Mouse (Mus musculus): Measurements from ENCODE around the gene Col4a3bp.
A peak's percentile ranks its signal among the peaks of the same experiment; 100 is the strongest.

The Col4a3bp gene

GRCm38 (mm10) chr13:96542081-96542889 is at the start of gene Col4a3bp, which contains the start of gene Polk:
Col4a3bp (plus strand) TSS chr13:96542618.
Polk (minus strand) TSS chr13:96542579.
- DNase-seq: peak; percentile 96 to 98

DNA sequence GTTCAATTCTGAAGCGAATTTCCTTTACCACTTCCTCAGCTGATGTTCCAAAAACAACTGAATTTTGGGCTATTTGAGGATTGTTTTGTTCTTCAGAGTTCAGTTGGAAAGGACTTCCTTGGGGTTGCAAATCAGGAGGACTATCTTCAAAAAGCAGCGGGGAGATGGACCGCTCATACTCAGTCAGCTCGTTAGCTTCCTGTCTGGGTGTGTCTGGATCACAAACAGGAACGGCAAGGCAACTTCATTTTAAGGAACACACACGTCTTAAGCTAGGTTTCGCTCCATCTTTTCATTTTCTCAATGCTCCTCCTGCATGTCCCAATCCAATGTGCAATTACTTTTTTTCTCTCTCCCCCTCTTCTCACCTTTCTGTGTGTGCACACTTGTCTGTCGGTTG is 45.8 kb upstream of the Col4a3bp start:
- DNase-seq: no peak

DNA sequence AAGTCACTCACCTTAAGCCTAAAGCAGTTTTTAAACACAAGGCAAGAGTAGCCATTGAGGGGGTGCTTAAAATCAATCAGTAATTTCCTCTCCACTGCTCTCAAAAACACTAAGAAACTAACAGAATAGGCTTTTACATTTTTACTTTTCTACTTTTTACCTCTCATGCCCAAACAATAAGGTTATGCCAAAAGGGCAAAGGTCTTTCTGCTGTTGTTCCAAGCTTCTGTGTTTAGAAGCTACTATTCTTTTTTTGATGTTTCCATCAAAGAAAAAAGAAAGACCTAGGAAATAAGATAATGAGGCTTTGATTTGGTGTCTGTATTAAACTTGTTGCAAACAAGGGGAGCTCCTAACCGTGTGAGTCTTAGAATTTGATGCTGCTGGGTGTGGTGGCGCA is 42.5 kb upstream of the Col4a3bp start:
- DNase-seq: no peak

DNA sequence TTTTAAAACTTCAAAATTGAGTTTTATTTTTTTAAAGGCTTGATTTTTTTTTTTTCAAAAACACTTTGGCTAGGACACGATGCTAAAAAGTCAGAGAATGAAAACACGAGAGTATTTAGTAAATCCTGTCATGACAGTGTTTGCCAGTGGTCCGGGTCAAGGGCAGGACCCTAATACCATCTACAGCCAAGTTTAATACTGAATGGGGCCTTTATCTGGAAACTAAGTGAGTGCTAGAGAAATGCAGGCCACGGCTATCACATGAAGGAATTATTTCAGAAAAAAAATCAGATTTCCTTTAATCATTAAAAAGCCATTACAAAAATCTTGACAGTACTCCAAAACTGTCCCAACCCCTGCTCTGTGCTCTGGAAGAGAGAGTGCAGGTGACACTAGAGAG is 36.8 kb upstream of the Col4a3bp start:
- DNase-seq: no peak

DNA sequence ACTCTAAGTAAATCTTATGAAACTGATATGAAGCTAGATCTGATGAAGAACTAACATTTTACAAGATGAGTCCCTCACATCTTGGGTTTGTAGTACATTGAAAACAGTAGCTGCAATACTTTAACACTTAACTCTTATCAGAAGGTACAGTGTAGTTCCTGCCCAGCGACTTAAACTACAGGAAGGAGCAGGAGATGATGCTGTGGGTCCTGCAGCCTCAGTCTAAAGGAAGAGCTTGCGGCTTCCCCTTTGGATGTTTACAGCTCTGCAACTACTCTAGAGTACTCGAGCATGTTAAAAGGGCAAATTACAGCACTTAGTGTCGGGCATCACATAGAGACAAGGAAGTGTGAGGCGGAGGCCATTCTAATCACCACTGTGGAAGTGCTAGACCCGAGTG is 36.1 kb upstream of the Col4a3bp start:
- DNase-seq: no peak

- no peak for DNase-seq
Measured at GRCm38 (mm10) chr13:96507541-96507940, 34.9 kb upstream of the Col4a3bp start.

DNA sequence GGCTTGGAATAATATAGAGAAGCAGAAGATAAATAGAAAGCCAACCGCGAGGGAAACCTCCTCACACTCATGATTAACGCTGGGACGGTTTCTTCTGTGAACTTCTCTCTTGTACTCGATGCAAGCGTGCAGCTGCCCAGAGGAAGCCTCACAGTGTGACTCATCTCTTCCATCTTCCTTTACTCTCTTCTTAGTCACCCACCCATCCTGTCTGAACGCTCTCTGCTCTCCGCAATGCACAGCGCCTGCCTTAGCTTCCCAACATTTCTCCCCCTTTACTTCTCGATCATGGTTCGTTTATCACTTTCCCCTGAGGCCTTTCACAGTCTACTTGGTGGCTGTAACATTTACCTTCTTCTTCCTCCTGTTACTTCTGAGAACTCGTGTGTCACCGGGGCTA is 31.8 kb upstream of the Col4a3bp start:
- DNase-seq: no peak

GRCm38 (mm10) chr13:96511262-96511661 is 31.2 kb upstream of the Col4a3bp start:
- DNase-seq: no peak

DNA sequence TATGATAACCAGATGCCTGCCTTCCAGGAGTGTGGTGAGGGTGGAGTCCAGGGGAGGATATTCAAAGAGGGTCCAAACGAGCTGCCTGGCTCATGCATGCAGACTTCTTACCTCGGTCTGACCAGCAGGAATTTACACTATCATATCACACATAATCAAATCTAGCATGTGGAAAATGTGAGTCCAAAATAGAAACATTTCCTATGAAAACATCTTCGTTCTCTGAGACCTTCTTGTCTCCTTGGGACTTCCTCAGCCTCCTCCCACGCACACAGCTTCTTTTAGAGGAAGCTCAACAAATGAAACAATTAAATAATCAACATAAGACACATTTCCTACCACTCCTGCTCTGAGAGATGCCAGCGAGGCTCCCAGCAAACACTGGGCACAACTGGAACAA is 30.5 kb upstream of the Col4a3bp start:
- no peak for DNase-seq

DNA sequence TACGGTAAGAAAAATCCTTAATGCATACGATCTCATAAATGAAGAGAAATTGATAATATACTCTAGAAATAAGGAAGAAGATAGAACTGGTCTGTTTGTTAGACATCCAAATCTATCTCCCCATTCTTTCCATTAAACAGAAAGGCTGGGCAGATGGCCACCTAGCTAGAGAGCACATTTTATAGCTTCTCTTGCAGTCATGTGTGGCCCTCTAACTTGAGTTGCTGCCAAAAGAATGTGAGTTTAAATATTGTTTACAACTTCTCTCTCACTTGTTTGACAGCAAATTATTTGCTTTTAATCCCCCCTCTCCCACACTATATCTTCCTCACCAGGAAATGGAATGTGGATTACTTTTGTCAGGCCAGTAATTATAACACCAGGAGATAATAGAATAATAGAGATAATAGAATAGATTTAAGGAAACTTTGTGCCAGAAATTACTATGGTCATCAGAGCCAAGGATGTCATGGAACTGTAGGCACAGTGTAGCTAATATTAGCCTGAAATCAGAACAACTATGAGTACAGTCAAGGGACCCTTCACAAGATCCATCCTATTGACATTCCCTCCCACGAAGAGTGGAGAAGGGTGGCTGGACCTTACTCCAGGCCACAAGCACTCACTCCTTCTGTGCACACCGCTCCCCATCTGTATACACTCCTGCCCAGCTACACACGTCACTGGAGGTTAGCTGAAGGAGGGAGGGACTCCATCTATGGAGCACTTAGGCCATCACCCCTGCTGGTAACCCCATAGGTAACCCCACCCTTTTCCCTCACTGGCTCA is 28.1 kb upstream of the Col4a3bp start:
- DNase-seq: no peak

- no peak for DNase-seq
Measured at GRCm38 (mm10) chr13:96516249-96516648, 26.2 kb upstream of the Col4a3bp start.

GRCm38 (mm10) chr13:96517335-96517734 is 25.1 kb upstream of the Col4a3bp start:
- no peak for DNase-seq

DNA sequence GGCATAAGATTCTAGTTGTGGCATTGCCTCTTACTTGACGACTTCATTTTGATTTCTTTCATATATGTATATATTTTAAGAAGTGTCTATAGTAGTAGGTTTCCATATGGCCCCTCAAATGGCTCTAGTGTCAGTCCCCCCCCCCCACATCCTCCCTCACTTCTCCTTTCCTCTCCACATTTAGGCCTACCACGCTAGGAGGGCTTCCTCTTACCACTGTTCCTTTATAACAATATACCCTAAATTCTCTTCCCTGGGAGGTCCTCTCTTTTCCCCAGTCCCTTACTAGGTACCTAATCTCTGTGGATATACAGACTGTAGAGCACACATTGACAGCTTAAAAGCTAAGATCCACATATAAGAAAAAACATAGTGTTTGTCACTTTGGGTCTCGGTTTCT is 21.1 kb upstream of the Col4a3bp start:
- DNase-seq: no peak

- DNase-seq: no peak
Measured at GRCm38 (mm10) chr13:96527022-96527421, 15.4 kb upstream of the Col4a3bp start.

- DNase-seq: no peak
Measured at GRCm38 (mm10) chr13:96527856-96528255, 14.6 kb upstream of the Col4a3bp start.

DNA sequence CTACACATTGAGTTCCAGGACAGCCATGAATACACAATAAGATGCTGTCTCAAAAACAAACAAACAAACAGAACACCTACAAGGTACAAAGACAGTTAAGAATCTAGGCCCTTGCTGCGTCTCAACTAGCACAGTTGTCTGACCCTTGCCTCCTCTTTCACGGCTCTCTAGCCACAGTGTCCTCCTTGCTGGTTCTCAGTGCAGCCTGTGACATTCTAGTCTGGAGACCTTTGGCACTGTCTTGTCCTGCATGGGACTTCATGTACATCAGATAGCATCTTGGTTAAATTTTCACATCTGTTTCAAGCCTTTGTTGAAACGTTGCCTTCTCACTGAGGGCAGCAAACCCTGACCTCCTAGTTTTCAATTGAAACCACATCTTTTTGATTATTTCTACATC is 13.6 kb upstream of the Col4a3bp start:
- DNase-seq: no peak

- no peak for DNase-seq
Measured at GRCm38 (mm10) chr13:96529542-96529941, 12.9 kb upstream of the Col4a3bp start.

DNA sequence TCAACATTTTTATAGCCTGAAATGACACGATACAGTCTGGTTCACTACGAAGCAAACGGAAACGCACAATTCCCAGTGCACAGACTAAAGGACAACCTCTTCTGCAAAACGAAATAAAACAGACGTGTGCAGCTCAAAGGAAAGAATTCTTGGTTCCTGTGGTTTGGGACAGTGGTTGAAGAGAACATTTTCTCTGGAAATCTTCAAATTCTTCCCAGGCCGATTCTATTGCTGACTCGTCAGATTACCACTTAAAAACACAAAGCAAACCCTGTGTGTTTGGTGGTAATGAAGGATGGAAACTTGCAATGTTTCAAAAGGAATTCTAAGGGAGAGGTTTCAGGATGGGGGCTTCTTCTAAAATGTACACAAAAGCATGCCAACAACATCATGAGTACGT is 12.4 kb upstream of the Col4a3bp start:
- no peak for DNase-seq

- peak in 1 of 2 experiments; percentile 10 for DNase-seq
Measured at GRCm38 (mm10) chr13:96532176-96532575, 10.2 kb upstream of the Col4a3bp start.

- no peak for DNase-seq
Measured at GRCm38 (mm10) chr13:96533742-96534141, 8.7 kb upstream of the Col4a3bp start.

DNA sequence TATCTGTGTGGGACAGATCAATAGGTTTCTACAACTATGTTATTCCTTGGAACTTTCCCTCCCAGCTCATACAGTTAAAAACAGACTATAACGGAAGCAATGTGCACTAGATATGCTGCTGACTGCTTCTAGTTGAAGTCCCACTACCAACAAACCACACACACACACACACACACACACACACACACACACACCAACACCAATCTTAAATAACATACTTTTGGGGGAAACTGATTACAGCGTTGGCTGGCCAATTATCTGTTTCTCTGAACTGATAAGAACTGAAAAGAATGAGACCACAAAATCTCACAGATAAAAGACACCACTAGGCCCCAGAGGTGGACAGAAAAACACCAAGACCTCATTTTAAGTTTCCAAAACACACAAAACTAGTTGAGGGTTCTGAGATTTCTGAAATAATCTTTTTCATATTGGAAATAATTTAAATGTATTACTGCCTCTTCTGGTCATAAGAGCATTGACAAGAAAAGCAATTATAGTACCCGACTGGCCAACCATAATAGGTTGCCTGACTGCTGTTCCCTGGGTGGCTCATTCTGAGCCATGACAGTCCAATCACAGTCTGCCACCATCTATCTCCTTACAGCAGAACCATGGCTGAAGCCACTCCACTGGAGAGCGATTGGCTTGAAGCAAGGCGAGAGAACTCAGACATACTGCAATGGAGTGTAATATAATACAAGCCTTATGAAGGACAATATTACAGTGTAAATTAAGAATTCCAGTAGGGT is 5.4 kb upstream of the Col4a3bp start:
- no peak for DNase-seq

- DNase-seq: no peak
Measured at GRCm38 (mm10) chr13:96538103-96538502, 4.3 kb upstream of the Col4a3bp start.

DNA sequence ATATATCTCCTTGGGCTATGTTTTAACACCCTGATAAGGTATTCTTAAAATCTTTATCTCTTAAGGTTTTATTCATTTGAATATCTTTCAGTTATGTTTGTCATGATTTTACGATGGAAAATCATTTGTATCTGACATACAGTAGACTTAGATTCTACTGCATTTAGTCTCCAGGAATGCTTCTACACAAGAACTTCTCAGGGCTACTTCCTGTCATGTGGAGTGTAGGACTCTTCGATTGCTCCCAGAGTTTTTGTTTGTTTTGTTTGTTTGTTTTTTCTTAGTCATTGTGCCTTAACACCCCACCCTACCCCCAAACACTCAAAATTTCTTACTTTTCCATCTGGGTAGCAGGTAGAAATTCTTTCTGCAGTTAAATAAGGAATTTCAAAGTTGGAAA is 1.0 kb upstream of the Col4a3bp start:
- no peak for DNase-seq

All from cerebellum, postnatal 25 days (tissue).